Mouse (Mus musculus) heart, adult 18-20 months (tissue): ENCODE measurements around the gene Catsperz. TPM values are rescaled to one million over a fixed set of nuclear protein-coding genes. Genes with fewer than 3 reads are reported as not detected.

Source experiments
- DNase-seq, 2 experiments: peaks; one replicate each; pipeline ENCODE4 v3.0.0; 2021 to 2022; ENCODE audit warnings: mixed read lengths in 1 of 2
- long read RNA-seq, 2 experiments: library from polyadenylated mRNA; stranded (forward); transcript quantifications; one replicate each; pipeline ENCODE4 v2.0.0; 2021
- total RNA-seq, 2 experiments: library from RNA; stranded (reverse); gene quantifications; 2 replicates each; pipeline ENCODE4 v1.2.3; 2021

Catsperz gene
- not detected for total RNA-seq
- long read RNA-seq, experiment 1 = 0 reads
- long read RNA-seq, experiment 2 = 0 reads

GRCm38 (mm10) chr19:6925307-6925573 is at the start of gene Catsperz:
Catsperz (minus strand) TSS chr19:6925380.
- no peak for DNase-seq

- peak; percentile 86 to 89 for DNase-seq
These were observed 49.3 kb upstream of the Catsperz start, which contains the start of gene Ppp1r14b for GRCm38 (mm10) chr19:6974211-6975205. Ppp1r14b (plus strand) TSS chr19:6974968.

- DNase-seq = no peak
These were observed 48.5 kb upstream of the Catsperz start for GRCm38 (mm10) chr19:6973581-6974190.

- no peak for DNase-seq
These were observed 47.2 kb upstream of the Catsperz start for GRCm38 (mm10) chr19:6972247-6972917.

- no peak for DNase-seq
These were observed 46.5 kb upstream of the Catsperz start for GRCm38 (mm10) chr19:6971644-6972043.

- no peak for DNase-seq
These were observed 45.4 kb upstream of the Catsperz start for GRCm38 (mm10) chr19:6970460-6971085.

GRCm38 (mm10) chr19:6969665-6970381 is 44.6 kb upstream of the Catsperz start:
- peak; percentile 82 for DNase-seq

- DNase-seq = no peak
These were observed 44.1 kb upstream of the Catsperz start for GRCm38 (mm10) chr19:6969291-6969664.

- peak in 1 of 2 experiments; percentile 44 for DNase-seq
These were observed 43.5 kb upstream of the Catsperz start for GRCm38 (mm10) chr19:6968491-6969271.

GRCm38 (mm10) chr19:6956461-6956860 is 31.3 kb upstream of the Catsperz start:
- no peak for DNase-seq

- peak in 1 of 2 experiments; percentile 40 for DNase-seq
These were observed 30.2 kb upstream of the Catsperz start for GRCm38 (mm10) chr19:6955424-6955823.

GRCm38 (mm10) chr19:6954046-6954445 is 28.9 kb upstream of the Catsperz start:
- no peak for DNase-seq

GRCm38 (mm10) chr19:6952712-6953037 is 27.5 kb upstream of the Catsperz start:
- peak; percentile 69 to 78 for DNase-seq

GRCm38 (mm10) chr19:6951994-6952711 is 27.0 kb upstream of the Catsperz start:
- peak; percentile 92 to 93 for DNase-seq

- DNase-seq = peak; percentile 98 to 99
These were observed 26.3 kb upstream of the Catsperz start for GRCm38 (mm10) chr19:6951381-6951968.

- DNase-seq = peak; percentile 72 to 78
These were observed 25.5 kb upstream of the Catsperz start for GRCm38 (mm10) chr19:6950613-6951153.

- DNase-seq = no peak
These were observed 24.8 kb upstream of the Catsperz start for GRCm38 (mm10) chr19:6949951-6950350.

- DNase-seq = no peak
These were observed 24.4 kb upstream of the Catsperz start for GRCm38 (mm10) chr19:6949532-6949931.

GRCm38 (mm10) chr19:6948186-6948585 is 23.0 kb upstream of the Catsperz start:
- DNase-seq = no peak
